Mouse (Mus musculus) CH12.LX (cell line): ENCODE measurements around the gene Aplp1. TPM values are rescaled to one million over a fixed set of nuclear protein-coding genes. Genes with fewer than 3 reads are reported as not detected.

Experiments
- DNase-seq: peaks from one replicate; pipeline ENCODE4 v3.0.0-alpha.2; 2013; ENCODE audit errors: extremely low read depth
- H3K27ac ChIP-seq: 2 replicates; pipeline ENCODE4 v1.5.1; 2012; ENCODE audit warnings: low read depth, mild to moderate bottlenecking, control low read depth, moderate library complexity; ENCODE audit not compliant: insufficient read depth
- H3K27me3 ChIP-seq: replicated peaks from 2 replicates; pipeline ENCODE3; 2012; ENCODE audit warnings: inconsistent platforms
- H3K36me3 ChIP-seq, 2 experiments: replicated peaks in 1 of 2; 2 replicates each; pipeline versions ENCODE3 to v1.6.1; 2012; ENCODE audit warnings: inconsistent platforms in 1 of 2, low read length in 1 of 2, mild to moderate bottlenecking in 1 of 2, mixed read lengths in 1 of 2, moderate library complexity in 1 of 2; ENCODE audit not compliant: control insufficient read depth in 1 of 2, insufficient read depth in 1 of 2
- H3K4me1 ChIP-seq, 2 experiments: 2 replicates each; pipeline ENCODE4 v1.6.1; 2012; ENCODE audit warnings: inconsistent platforms in 1 of 2, moderate library complexity in 1 of 2; ENCODE audit not compliant: insufficient read depth in 2 of 2, control insufficient read depth in 1 of 2
- H3K4me2 ChIP-seq: 2 replicates; pipeline ENCODE4 v1.6.1; 2012; ENCODE audit warnings: low read depth, mild to moderate bottlenecking, control low read depth; ENCODE audit not compliant: poor library complexity, insufficient read depth, severe bottlenecking
- H3K4me3 ChIP-seq, 3 experiments: fragments of 150-350 bp in 1 of 3; sonication (generic) in 1 of 3; replicated peaks in 1 of 3; 2 replicates each; pipeline versions ENCODE3 to v1.5.1; 2011 to 2012; ENCODE audit warnings: low read depth in 2 of 3, low read length in 2 of 3, mild to moderate bottlenecking in 2 of 3, moderate library complexity in 2 of 3, control low read depth in 1 of 3, improper control_type of control experiment in 1 of 3, inconsistent platforms in 1 of 3, mixed read lengths in 1 of 3; ENCODE audit not compliant: poor library complexity in 1 of 3
- H3K79me2 ChIP-seq: replicated peaks from 2 replicates; pipeline ENCODE4 v1.6.1; 2012; ENCODE audit warnings: mild to moderate bottlenecking, moderate library complexity; ENCODE audit not compliant: control insufficient read depth, poor library complexity, insufficient read depth, severe bottlenecking; ENCODE audit errors: extremely low read depth
- H3K9ac ChIP-seq: 2 replicates; pipeline ENCODE4 v1.6.1; 2012; ENCODE audit warnings: low read depth, mild to moderate bottlenecking, control low read depth, moderate library complexity; ENCODE audit not compliant: insufficient read depth
- H3K9me3 ChIP-seq: replicated peaks from 2 replicates; pipeline ENCODE3; 2012; ENCODE audit warnings: low read length, inconsistent platforms, mixed read lengths
- BHLHE40 ChIP-seq: IDR thresholded peaks from 2 replicates; pipeline ENCODE4 v1.6.1; 2011; ENCODE audit warnings: mild to moderate bottlenecking, low read depth, low read length, improper control_type of control experiment
- CHD1 ChIP-seq: IDR thresholded peaks from 2 replicates; pipeline ENCODE4 v1.6.1; 2012; ENCODE audit warnings: low read depth, low read length, improper control_type of control experiment, inconsistent platforms
- CHD2 ChIP-seq: IDR thresholded peaks from 2 replicates; pipeline ENCODE4 v1.6.1; 2011; ENCODE audit warnings: low read length, improper control_type of control experiment
- E2F4 ChIP-seq: IDR thresholded peaks from 2 replicates; pipeline ENCODE4 v1.6.1; 2011; ENCODE audit warnings: low read depth, low read length, improper control_type of control experiment; ENCODE audit not compliant: insufficient replicate concordance
- ELF1 ChIP-seq: IDR thresholded peaks from 2 replicates; pipeline ENCODE4 v1.6.1; 2014; ENCODE audit warnings: low read depth, mild to moderate bottlenecking, inconsistent platforms, low read length, improper control_type of control experiment
- ETS1 ChIP-seq: conservative IDR thresholded peaks from 2 replicates; pipeline ENCODE4 v1.6.1; 2012; ENCODE audit warnings: low read depth, mild to moderate bottlenecking, inconsistent platforms, low read length, improper control_type of control experiment, moderate library complexity
- GABPA ChIP-seq: IDR thresholded peaks from 2 replicates; pipeline ENCODE4 v1.6.1; 2012; ENCODE audit warnings: low read depth, low read length, improper control_type of control experiment, inconsistent platforms; ENCODE audit not compliant: insufficient replicate concordance
- HCFC1 ChIP-seq: IDR thresholded peaks from 2 replicates; pipeline ENCODE4 v1.6.1; 2012; ENCODE audit warnings: low read depth, mild to moderate bottlenecking, inconsistent platforms, low read length, improper control_type of control experiment
- IRF4 ChIP-seq: IDR thresholded peaks from 2 replicates; pipeline ENCODE4 v1.6.1; 2014; ENCODE audit warnings: low read depth, mild to moderate bottlenecking, inconsistent platforms, low read length, improper control_type of control experiment
- JUN ChIP-seq: IDR thresholded peaks from 2 replicates; pipeline ENCODE4 v1.6.1; 2011; ENCODE audit warnings: low read depth, mild to moderate bottlenecking, low read length, improper control_type of control experiment, moderate library complexity; ENCODE audit not compliant: insufficient read depth
- JUND ChIP-seq: conservative IDR thresholded peaks from 2 replicates; pipeline ENCODE4 v1.6.1; 2011; ENCODE audit warnings: low read depth, low read length, improper control_type of control experiment
- MAFK ChIP-seq: IDR thresholded peaks from 2 replicates; pipeline ENCODE4 v1.6.1; 2011; ENCODE audit warnings: low read length, improper control_type of control experiment; ENCODE audit not compliant: insufficient replicate concordance
- MAX ChIP-seq: IDR thresholded peaks from 2 replicates; pipeline ENCODE4 v1.6.1; 2011; ENCODE audit warnings: low read length, improper control_type of control experiment
- MAZ ChIP-seq: IDR thresholded peaks from 2 replicates; pipeline ENCODE4 v1.6.1; 2012; ENCODE audit warnings: low read depth, mild to moderate bottlenecking, inconsistent platforms, low read length, improper control_type of control experiment, moderate library complexity
- MYC ChIP-seq: IDR thresholded peaks from 2 replicates; pipeline ENCODE4 v1.6.1; 2011; ENCODE audit warnings: low read depth, mild to moderate bottlenecking, improper control_type of control experiment, low read length
- NELFE ChIP-seq: IDR thresholded peaks from 2 replicates; pipeline ENCODE4 v1.6.1; 2011; ENCODE audit warnings: low read depth, low read length, improper control_type of control experiment
- POLR2A ChIP-seq: IDR thresholded peaks from 2 replicates; pipeline ENCODE4 v1.6.1; 2011; ENCODE audit warnings: low read depth, mild to moderate bottlenecking, improper control_type of control experiment, low read length
- RAD21 ChIP-seq: IDR thresholded peaks from 2 replicates; pipeline ENCODE4 v1.6.1; 2011; ENCODE audit warnings: low read depth, mild to moderate bottlenecking, low read length, improper control_type of control experiment, moderate library complexity
- RCOR1 ChIP-seq: conservative IDR thresholded peaks from 2 replicates; pipeline ENCODE4 v1.6.1; 2012; ENCODE audit warnings: low read depth, mild to moderate bottlenecking, inconsistent platforms, low read length, improper control_type of control experiment
- TCF12 ChIP-seq: IDR thresholded peaks from 2 replicates; pipeline ENCODE4 v1.6.1; 2014; ENCODE audit warnings: low read depth, mild to moderate bottlenecking, inconsistent platforms, low read length, improper control_type of control experiment
- UBTF ChIP-seq: IDR thresholded peaks from 2 replicates; pipeline ENCODE4 v1.6.1; 2012; ENCODE audit warnings: low read depth, mild to moderate bottlenecking, inconsistent platforms, low read length, improper control_type of control experiment, moderate library complexity
- USF1 ChIP-seq: IDR thresholded peaks from 2 replicates; pipeline ENCODE4 v1.6.1; 2014; ENCODE audit warnings: low read depth, mild to moderate bottlenecking, inconsistent platforms, low read length, improper control_type of control experiment
- ZMIZ1 ChIP-seq: IDR thresholded peaks from 2 replicates; pipeline ENCODE4 v1.6.1; 2012; ENCODE audit warnings: low read depth, mild to moderate bottlenecking, inconsistent platforms, low read length, improper control_type of control experiment
- dilution Hi-C: fragments of 300-500 bp; cut with MboI; formaldehyde crosslinking; loops from 2 replicates; pipeline ENCODE4 v1.14.3; 2020; ENCODE audit warnings: low sequenced_read_pairs; ENCODE audit not compliant: extremely low pct_unique_long_range_greater_than_20kb, extremely low pct_ligation_motif_present
- in situ Hi-C: fragments of 300-500 bp; cut with MboI; formaldehyde crosslinking; loops from 3 replicates; pipeline ENCODE4 v1.14.3; 2019; ENCODE audit warnings: low sequenced_read_pairs, low pct_ligation_motif_present, low pct_unique_long_range_greater_than_20kb, mixed read lengths
- polyA plus RNA-seq: library from polyadenylated mRNA; unstranded; fragments of >175 nt; gene quantifications from 2 replicates; pipeline ENCODE4 v1.2.1, GENCODE M21; 2012; ENCODE audit warnings: low read depth; ENCODE audit not compliant: insufficient read length
- total RNA-seq, 2 experiments: library from RNA; depleted of rRNA; stranded (reverse); fragments of 300-350 nt in 1 of 2; fragments of >200 nt in 1 of 2; gene quantifications; 2 replicates each; pipeline ENCODE4 v1.2.3; 2012 to 2014

Gene Aplp1
- total and polyA plus RNA-seq, 3 experiments = 0.10 to 0.93 TPM; not detected in 1

GRCm38 (mm10) chr7:30419561-30420499 lies 25.5 kb downstream of the Aplp1 start, which contains the start of gene Hcst (continued):
- TF ChIP-seq MAFK (0 out of 2 replicates have a peak, but pooled peaks have one; percentile 42), CHD1 (no peak), RAD21 (peak; percentile 9), ZMIZ1 (peak; percentile 48; the same call in 1 of the 2 replicates), BHLHE40 (peak; percentile 78), UBTF (no peak), MAX (peak; percentile 61), MAZ (no peak; the same call in none of the 2 replicates), JUND (no peak), E2F4 (no peak)
- TF ChIP-seq, all 38 proteins: peak for 18

GRCm38 (mm10) chr7:30417856-30418255 lies 27.5 kb downstream of the Aplp1 start:
- DNase-seq = no peak
- H3K9me3 ChIP-seq = peaks cover 10% of the 10 kb centered on the region
- no peak overlapping the region for H3K9ac ChIP-seq
- H3K36me3 ChIP-seq = peaks cover 0 to 8% of the 10 kb centered on the region in 2 experiments
- dilution Hi-C loops (no loop called here), in situ Hi-C loops (no loop called here)
- no peak overlapping the region for H3K4me3 ChIP-seq
- no peaks in the 10 kb centered on the region for H3K27me3 ChIP-seq
- TF ChIP-seq IRF4 (no peak), MYC (no peak), POLR2A (no peak), RAD21 (no peak), RCOR1 (no peak), ELF1 (no peak), ETS1 (peak; percentile 55)
- H3K4me2 ChIP-seq = no peak overlapping the region
- peaks cover 16 to 61% of the 10 kb centered on the region in 2 experiments for H3K4me1 ChIP-seq
- H3K79me2 ChIP-seq = peaks cover 11% of the 10 kb centered on the region
- H3K27ac ChIP-seq = no peak overlapping the region

- Histone ChIP-seq H3K27me3 (no peaks in the 10 kb centered on the region), H3K79me2 (no peaks in the 10 kb centered on the region), H3K36me3 (peaks cover 0 to 3% of the 10 kb centered on the region in 2 experiments), H3K4me1 (peaks cover 17 to 79% of the 10 kb centered on the region in 2 experiments)
- no peak for DNase-seq
- no peak for TF ChIP-seq USF1
- no peak for TF ChIP-seq GABPA
- no peak for TF ChIP-seq JUN
- no peak for TF ChIP-seq TCF12
- TF ChIP-seq IRF4 = no peak
- no peak for TF ChIP-seq RAD21
- TF ChIP-seq NELFE = no peak
- no peak for TF ChIP-seq ZMIZ1
- no peak for TF ChIP-seq MYC
- TF ChIP-seq CHD2 = no peak
- no peak for TF ChIP-seq HCFC1
- TF ChIP-seq, all 38 proteins: peak for 0
- in situ Hi-C loops (no loop called here), dilution Hi-C loops (no loop called here)
- Histone ChIP-seq H3K27ac (no peak within 1 kb of the TSS), H3K4me2 (no peak within 1 kb of the TSS), H3K9ac (no peak within 1 kb of the TSS), H3K9me3 (peaks cover 6% of the 10 kb centered on the region), H3K4me3 (no peak within 1 kb of the TSS)
These were observed 31.7 kb downstream of the Aplp1 start, which contains the start of gene Tyrobp for GRCm38 (mm10) chr7:30413596-30413995. Tyrobp (plus strand) TSS chr7:30413760.
